Mouse (Mus musculus) kidney, adult 8-10 months (tissue): ENCODE data around the gene Homer1.

Source experiments
- DNase-seq, 2 experiments: peaks; one replicate each; pipeline ENCODE4 v3.0.0; 2022

Homer1 gene

DNA sequence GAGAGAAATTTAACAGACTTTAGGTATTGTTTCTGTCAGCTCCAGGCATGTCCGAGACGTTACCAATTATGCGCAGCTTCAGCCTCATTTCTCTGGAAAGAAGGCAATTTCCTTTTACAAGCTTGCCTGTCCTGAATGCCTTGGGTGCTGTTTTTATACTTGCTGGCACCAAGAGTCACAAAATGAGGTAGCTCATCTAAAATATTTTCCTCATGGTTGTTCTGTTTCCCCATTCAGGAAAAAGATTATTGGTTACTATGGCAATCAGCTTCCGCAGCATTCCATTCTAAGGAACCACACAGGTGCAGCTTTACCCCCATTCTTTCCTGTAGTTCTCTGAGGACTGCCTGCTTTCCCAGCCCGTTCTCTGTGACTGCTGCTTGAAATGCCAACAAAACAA, at the start of gene Homer1:
TSS of gene Homer1 (plus strand) at position 320 of the 400 bp plus-strand sequence.
- DNase-seq: no peak

GRCm38 (mm10) chr13:93251732-93252131, 47.7 kb upstream of the Homer1 start:
- DNase-seq: no peak

- DNase-seq: no peak
These were observed 47.3 kb upstream of the Homer1 start for GRCm38 (mm10) chr13:93252175-93252574.

DNA sequence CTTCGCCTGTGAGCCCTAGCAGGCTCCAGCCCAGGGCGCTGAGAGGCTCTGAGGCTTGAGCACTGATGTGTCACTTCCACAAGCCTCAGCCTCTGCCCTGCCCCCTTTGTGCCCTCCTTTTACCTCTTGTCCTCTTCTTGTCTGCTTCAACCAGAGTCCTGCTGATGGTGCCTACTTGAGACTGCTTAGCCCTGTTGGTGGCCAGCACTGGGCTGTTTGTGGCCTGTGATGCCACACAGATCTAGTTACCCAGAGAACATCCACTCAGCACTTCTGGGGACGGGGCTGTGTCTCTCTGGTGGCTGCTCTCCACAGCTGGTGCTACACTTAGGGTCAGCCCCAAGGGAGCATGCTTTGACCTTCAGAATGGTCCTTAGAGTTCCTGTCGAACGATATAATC, 46.5 kb upstream of the Homer1 start:
- no peak for DNase-seq

DNA sequence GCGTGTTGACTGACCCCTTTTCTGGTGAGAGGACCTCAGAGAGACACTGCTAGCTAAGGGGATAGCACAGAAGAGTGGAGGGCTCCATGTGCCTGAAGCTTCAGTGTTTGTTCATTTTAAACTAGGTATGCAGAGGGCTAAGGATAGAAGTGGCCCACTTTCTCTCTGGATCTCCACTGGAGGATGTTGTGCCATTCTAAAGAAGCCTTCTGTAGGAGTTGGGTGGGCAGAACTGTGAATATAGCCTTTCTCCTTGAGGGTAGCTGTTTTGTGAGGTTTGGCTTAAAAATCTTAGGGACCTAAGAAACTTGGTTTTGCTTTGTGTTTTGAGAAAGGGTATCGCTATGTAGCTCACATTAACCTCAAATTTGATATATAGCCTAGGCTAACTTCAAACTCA, 32.3 kb upstream of the Homer1 start:
- no peak for DNase-seq

DNA sequence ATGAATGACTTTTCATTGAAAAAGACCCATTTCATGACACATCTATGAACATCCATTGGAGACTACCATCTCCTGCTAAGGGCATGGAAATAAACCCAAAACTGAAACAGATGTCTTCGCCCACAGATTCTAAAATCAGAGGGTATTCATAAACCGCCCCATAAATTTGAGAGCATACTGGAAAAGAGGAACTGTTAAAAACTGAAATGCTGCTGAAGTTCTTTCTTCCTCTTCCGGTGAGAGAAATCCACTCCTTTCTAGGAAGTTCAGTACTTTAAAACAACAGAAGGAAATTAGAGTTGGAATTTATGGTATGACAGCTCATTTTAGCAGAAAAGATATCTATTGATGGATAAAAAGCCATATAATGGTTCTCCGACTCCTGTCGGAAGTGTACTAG, 1.1 kb downstream of the Homer1 start:
- DNase-seq: no peak

GRCm38 (mm10) chr13:93301060-93301459, 1.6 kb downstream of the Homer1 start:
- no peak for DNase-seq

DNA sequence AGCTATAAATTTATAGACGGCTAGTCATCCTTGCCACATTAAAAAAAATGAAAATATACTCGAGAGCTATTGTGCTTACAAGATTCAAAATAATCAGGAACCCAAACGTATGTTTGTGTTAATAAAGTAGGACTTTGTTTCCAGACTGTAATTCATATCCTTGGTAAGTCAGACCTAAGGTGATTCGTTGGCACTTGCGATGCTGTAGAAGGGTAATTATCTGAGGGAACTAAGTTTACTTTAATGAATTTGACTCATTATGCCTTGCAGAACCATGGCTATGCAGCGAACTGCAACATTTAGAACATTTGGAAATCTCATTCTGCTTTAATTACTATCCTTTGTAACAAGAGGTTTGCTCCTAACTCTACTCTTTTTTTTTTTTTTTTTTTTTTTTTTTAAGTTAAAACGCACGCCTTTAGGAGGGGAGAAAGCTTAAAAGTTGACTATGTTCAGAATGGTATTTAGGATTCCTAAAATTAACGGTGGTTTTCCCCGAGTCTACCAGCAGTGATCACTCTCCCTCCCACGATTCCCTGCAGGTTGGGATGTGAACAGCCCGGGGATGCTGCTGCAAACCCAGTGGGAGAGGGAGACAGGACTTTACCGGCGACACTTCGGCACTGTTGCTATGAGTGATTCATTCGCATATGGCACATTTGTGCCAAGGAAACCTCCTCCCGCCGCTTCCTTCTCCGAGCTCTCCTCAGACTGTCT, 3.6 kb downstream of the Homer1 start:
- no peak for DNase-seq

- DNase-seq: peak; percentile 94 to 96
These were observed 4.3 kb downstream of the Homer1 start for GRCm38 (mm10) chr13:93303563-93304250.

DNA sequence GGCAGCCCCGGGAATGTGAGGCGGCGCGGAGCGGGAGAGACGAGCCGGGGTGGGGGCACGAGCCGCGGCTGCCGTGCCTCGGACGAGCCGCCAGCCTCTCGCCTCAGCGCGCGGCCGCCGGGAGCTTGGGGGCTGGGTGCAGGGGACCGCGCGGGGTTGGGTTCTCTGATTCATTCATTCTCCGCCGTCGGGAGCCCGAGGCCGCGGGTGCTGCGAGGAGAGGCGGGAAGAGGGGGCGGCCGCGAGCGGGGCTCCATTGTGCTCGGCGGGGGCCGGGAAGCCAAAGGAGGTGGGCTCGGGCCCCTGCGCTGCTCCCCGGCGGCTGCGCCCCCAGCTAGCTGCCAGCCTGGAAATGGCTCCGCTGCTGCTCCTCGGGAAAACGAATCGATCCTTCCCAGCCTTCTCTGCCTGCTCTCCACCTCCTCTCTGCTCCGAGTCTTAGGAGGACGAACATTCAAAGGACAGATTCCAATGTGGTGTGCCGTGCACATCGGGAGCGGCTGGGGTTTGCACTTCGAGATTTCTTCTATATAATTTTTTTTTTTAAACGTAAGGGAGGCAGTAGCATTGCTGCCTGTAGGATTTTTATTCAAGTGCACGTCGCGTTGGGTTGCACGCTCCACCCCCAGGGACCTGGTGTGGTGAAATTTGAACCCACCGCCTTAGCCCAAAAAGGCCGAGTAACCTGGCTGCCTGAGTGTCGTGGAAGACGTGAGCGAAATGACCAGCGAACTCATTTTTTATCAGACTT, 5.0 kb downstream of the Homer1 start:
- peak; percentile 19 to 37 for DNase-seq

DNA sequence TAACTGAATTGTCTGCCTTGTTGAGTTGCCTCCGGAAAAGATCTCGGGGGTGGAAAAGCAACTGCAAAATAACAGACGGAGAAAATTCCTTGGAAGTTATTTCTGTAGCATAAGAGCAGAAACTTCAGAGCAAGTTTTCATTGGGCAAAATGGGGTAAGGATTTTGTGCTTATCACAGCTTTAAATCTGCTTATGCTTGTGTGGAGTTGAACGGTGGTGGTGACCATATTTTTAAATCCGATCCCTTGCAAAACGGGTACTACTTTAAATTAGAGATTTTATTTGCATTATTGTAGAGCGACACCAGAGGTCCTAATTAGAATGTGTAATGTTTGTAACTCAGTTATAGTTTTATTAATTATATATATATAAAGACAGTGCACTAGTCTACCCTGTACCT, 5.7 kb downstream of the Homer1 start:
- no peak for DNase-seq

GRCm38 (mm10) chr13:93305636-93306035, 6.2 kb downstream of the Homer1 start:
- DNase-seq: no peak

DNA sequence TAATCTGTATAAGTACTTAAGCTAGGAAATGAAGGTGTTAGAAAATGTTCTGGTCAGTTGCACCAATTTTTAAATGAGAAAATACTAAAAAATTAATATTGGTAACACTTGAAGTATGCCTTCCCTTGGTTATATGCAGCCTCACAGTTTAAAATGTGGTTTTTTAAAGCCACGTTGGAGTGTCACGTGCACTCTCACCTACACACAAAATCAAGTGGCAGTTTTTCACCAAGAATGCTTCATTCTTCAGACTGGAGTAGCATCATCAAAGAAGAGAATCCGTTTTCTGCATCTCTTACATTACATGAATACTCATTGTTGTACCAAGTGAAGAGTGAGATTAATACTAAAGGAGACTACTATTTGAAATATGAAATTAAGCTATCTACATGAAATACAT, 7.1 kb downstream of the Homer1 start:
- DNase-seq: no peak

- no peak for DNase-seq
These were observed 8.3 kb downstream of the Homer1 start for GRCm38 (mm10) chr13:93307700-93308099.

DNA sequence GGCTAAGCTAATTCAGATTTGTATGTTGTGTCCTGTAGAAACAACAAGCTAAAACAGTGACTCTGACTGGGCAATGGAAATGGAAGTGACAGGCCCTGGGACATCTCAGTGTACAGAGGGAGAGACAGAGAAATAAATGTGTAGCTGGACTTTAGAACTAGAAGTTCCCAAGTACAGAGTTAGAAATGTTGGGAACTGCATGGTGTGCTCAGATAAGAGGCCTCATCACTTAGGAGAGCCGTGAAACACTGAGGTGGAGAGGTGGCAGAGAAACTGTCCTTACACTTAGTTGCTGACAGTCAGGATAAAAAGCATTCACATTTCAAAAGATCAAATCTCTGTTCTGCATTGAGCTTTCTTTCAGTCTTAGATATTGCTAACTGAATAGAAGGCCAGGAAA, 9.9 kb downstream of the Homer1 start:
- no peak for DNase-seq

DNA sequence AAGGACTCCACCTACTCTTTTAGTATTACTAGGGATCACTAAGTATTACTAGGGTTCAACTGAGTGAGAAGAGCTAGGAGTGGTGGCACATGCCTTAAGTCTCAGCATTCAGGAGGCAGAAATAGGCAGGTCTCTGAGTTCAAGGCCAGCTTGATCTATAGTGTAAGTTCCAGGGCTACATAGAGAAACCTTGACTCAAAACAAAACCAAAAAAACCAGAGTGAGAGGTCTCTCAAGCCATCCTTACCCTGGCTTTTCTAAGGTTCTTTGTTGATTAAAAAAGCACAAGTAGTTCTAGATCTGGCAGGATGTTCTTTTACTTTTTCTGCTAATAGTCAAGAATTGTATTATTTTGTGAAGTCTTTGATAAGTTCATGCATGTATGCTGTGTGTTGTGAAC, 13.1 kb downstream of the Homer1 start:
- no peak for DNase-seq

DNA sequence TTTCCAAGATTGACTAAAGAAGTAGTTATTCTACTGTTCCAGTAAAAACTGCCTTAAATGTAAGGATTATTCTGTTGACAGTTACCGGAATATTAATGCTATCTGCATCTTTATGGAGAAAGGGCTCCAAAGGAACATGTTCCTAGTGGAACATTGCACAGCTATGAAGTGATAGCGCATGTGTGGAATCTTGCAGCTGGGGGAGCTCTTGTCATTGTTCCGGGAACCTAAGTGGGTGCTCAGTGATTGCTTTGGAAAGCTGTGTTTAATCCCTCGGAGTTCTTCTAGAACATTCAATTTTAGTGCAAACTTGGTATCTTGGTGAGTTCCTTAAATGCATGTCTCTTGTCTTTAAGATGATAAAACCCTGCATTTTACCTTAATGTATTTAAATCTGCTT, 14.9 kb downstream of the Homer1 start:
- no peak for DNase-seq

- no peak for DNase-seq
These were observed 20.7 kb downstream of the Homer1 start for GRCm38 (mm10) chr13:93320089-93320488.

DNA sequence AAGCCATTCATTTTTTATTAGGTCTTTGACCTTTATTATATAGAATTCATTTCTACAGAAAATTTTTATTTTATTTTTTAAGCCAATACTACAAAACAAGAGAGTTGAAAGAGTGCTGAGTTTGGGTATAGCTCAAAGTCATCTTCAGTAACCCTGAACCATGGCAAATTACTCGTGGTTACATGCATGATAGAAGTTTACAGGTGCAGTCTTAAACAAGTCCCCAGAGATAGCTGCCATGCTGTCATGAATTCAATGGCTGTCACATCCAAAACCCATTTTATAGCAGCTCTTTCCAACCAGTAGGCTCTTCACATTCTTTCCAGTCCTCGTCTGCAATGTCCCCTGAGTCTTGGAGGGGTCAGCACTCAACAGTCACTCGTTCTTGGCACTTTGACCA, 26.9 kb downstream of the Homer1 start:
- no peak for DNase-seq

- no peak for DNase-seq
These were observed 32.3 kb downstream of the Homer1 start for GRCm38 (mm10) chr13:93331721-93332120.

GRCm38 (mm10) chr13:93332491-93332890, 33.1 kb downstream of the Homer1 start:
- DNase-seq: no peak

GRCm38 (mm10) chr13:93335337-93335736, 35.9 kb downstream of the Homer1 start:
- no peak for DNase-seq

DNA sequence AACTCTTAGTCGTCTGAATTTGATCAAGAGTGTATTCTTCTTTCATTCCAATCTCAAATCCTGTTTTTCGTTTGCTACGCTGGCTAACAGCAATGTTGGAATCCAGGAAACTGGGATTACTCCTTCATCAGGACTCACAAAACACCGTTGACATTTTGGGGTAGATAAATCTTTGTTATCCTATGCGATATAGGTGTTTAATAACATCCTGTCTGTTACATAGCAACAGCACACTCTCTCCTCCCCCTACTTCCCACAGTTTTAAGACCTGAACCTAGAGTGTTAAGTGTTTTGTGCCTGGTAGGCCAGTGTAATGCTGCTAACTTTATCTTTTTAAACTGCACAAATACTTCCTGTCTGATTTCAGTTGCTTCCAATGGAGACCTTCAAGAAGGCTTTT, 39.0 kb downstream of the Homer1 start:
- no peak for DNase-seq
